Mouse (Mus musculus) forebrain, embryonic 12.5 days (tissue): ENCODE measurements around the gene Gpc6. TPM values are rescaled to one million over a fixed set of nuclear protein-coding genes. Genes with fewer than 3 reads are reported as not detected.

Experiments
- ATAC-seq: fragments of 200-750 bp; cut with Nextera tagmentation; 2 replicates; pipeline ENCODE4 v1.8.0; 2017; ENCODE audit warnings: moderate TSS enrichment; ENCODE audit not compliant: low FRiP score
- H3K27ac ChIP-seq: fragments of 300-500 bp; sonication (generic); 2 replicates; pipeline ENCODE4 v1.5.1; 2016; ENCODE audit warnings: mild to moderate bottlenecking
- H3K27me3 ChIP-seq: fragments of 300-500 bp; sonication (generic); 2 replicates; pipeline ENCODE4 v1.6.1; 2016; ENCODE audit warnings: mild to moderate bottlenecking
- H3K36me3 ChIP-seq: fragments of 300-500 bp; sonication (generic); replicated peaks from 2 replicates; pipeline ENCODE4 v1.6.1; 2016; ENCODE audit warnings: mild to moderate bottlenecking
- H3K4me1 ChIP-seq: fragments of 300-500 bp; sonication (generic); 2 replicates; pipeline ENCODE4 v1.6.1; 2016
- H3K4me2 ChIP-seq: fragments of 300-500 bp; sonication (generic); 2 replicates; pipeline ENCODE4 v1.6.1; 2016; ENCODE audit warnings: mild to moderate bottlenecking, moderate library complexity
- H3K4me3 ChIP-seq: fragments of 300-500 bp; sonication (generic); replicated peaks from 2 replicates; pipeline ENCODE4 v1.5.1; 2016; ENCODE audit warnings: mild to moderate bottlenecking
- H3K9ac ChIP-seq: fragments of 300-500 bp; sonication (generic); 2 replicates; pipeline ENCODE4 v1.6.1; 2016; ENCODE audit warnings: mild to moderate bottlenecking
- H3K9me3 ChIP-seq: fragments of 300-500 bp; sonication (generic); 2 replicates; pipeline ENCODE4 v1.6.1; 2016
- WGBS: fragments of 180-500 bp; shearing (Covaris S2); methylation state at CpG from one replicate; pipeline ENCODE4 v1.1.7; 2016; 5-methylcytosine and 5-hydroxymethylcytosine counted together
- polyA plus RNA-seq: library from polyadenylated mRNA; unstranded; fragments of >200 nt; fragmentation: Nextera tagmentation; extraction: Ambion mirVana; gene quantifications from 2 replicates; pipeline ENCODE4 v1.2.1, GENCODE M21; 2016

Gene Gpc6
- polyA plus RNA-seq, 1 experiment from 2014 or later = 37.7 TPM

DNA sequence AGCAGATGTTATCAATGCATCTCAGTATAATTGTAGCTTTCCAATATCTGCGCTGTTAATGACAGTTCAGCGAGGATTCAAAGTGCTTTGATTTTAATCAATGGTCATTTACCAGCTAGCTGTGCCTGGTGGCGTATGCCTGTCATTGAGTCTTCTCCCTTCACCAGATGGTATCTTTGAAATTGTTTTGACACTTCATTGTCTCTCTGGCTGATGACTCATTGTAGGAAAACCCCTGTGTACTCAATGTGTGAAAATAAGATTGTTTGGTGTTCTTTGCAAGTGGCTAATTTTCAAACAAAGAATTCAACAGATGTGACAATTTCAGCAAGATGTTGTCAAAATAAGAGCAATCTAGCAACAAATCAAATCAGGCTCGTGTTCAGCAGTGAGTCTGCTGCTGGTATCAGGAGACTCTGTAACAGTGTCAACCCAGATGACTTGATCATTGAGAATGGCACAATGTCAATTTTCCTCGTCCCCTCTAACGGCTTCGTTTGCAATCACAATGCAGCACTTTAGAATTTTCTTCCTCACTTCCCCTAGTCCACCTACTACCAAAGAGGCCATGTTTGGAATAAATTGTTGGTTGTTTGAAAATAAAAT, 631.7 kb downstream of the Gpc6 start:
- Histone ChIP-seq H3K9me3 (no peaks in the 10 kb centered on the region), H3K4me3 (no peak overlapping the region), H3K36me3 (no peaks in the 10 kb centered on the region), H3K27me3 (no peaks in the 10 kb centered on the region), H3K4me1 (no peaks in the 10 kb centered on the region), H3K9ac (no peak overlapping the region), H3K4me2 (no peak overlapping the region), H3K27ac (no peak overlapping the region)
- ATAC-seq = peak; percentile 51
- 59% methylated on average over 7 of the region's 7 CpGs for WGBS

DNA sequence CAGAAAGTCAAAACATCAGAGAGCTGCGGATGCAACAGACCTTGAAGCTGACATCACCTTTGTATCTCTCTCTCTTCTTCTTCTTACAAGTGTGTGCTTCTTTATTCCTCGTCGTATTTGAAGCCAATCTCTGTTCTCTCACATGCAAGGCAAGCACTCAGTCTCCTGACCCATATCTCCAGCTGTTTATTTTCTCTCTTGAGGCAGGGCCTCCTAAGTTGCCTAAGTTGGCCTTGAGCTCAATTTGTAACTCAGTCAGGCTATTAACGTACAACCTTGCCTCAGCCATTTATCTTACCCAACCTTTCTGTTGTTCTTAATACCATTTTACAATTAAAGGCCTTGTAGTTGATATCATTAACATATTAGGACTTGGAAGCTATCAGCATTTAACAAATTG, 637.0 kb downstream of the Gpc6 start:
- WGBS = 80% methylated on average over 4 of the region's 4 CpGs
- H3K36me3 ChIP-seq = no peaks in the 10 kb centered on the region

DNA sequence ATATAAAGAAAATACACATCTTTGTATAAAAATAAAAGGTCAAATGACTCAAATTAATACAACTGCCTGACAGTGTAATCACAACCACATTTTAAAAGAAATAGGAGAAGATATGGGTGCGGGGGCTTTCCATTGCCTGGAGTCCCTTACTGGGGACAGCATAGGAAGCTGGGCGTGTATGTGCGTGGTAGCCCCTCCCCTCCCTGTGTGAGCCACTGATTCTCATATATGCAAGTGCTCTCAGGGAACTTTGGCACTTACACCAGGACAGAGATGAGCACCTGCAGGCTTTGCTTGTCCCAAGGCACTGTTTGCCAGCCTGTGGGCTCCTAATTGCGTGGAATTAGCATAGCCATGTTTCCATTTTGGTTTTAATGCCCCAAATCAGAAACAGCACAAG, 644.2 kb downstream of the Gpc6 start:
- Histone ChIP-seq H3K4me1 (no peaks in the 10 kb centered on the region), H3K27me3 (no peaks in the 10 kb centered on the region), H3K9me3 (no peaks in the 10 kb centered on the region), H3K27ac (no peak overlapping the region), H3K36me3 (no peaks in the 10 kb centered on the region), H3K9ac (no peak overlapping the region), H3K4me2 (no peak overlapping the region), H3K4me3 (no peak overlapping the region)
- whole genome bisulfite sequencing = 83% methylated on average over 4 of the region's 4 CpGs
- no peak for ATAC-seq

More for the DNA sequence above, 637.0 kb downstream of the Gpc6 start:
- H3K9ac ChIP-seq = no peak overlapping the region
- H3K4me3 ChIP-seq = no peak overlapping the region
- H3K27me3 ChIP-seq = no peaks in the 10 kb centered on the region
- H3K4me2 ChIP-seq = no peak overlapping the region
- H3K27ac ChIP-seq = no peak overlapping the region
- no peaks in the 10 kb centered on the region for H3K9me3 ChIP-seq
- no peak for ATAC-seq
- H3K4me1 ChIP-seq = no peaks in the 10 kb centered on the region

DNA sequence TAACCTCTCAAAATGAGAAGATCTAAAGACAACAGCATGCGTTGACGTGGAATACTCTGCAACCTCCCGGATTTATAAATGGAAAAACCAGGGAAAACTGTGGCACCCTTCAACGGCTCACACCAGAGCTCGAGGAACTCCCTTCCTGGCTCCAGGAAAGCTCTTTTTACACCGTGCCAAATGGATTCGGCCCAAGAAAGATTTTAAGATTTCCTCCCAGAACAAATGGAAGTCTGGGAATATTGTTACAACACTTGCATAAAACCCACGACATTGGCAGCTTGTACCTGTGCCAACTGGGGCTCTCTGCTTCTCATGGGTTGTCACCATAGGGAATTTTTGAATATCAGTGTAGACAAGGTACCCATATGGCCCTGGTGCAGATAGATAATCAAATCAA, 647.1 kb downstream of the Gpc6 start:
- no peak overlapping the region for H3K9ac ChIP-seq
- H3K36me3 ChIP-seq = no peaks in the 10 kb centered on the region
- 91% methylated on average over 8 of the region's 8 CpGs for WGBS
- H3K9me3 ChIP-seq = no peaks in the 10 kb centered on the region
- no peaks in the 10 kb centered on the region for H3K4me1 ChIP-seq
- H3K4me2 ChIP-seq = no peak overlapping the region
- H3K27me3 ChIP-seq = no peaks in the 10 kb centered on the region
- ATAC-seq = no peak
- no peak overlapping the region for H3K27ac ChIP-seq
- H3K4me3 ChIP-seq = no peak overlapping the region

DNA sequence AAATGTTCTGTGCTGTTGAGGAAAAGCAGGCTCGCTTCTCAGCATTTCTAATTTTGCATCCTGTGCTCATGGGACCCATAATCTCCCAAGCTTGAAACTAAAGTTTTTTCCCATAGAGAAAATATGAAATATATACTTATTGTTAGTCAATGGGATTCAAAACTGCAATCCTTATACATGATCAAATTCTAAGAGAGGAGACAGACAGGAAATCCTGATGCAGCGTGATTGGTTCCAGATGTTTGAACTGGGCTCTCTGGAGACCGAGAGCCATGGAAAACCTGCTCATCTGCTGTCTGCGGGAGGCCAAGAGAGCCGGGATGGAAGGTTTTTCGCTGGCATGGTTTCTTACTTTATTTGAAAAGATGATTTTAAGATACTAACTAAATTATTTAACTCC, 649.1 kb downstream of the Gpc6 start:
- WGBS = 83% methylated on average over 6 of the region's 6 CpGs
- H3K27ac ChIP-seq = no peak overlapping the region

DNA sequence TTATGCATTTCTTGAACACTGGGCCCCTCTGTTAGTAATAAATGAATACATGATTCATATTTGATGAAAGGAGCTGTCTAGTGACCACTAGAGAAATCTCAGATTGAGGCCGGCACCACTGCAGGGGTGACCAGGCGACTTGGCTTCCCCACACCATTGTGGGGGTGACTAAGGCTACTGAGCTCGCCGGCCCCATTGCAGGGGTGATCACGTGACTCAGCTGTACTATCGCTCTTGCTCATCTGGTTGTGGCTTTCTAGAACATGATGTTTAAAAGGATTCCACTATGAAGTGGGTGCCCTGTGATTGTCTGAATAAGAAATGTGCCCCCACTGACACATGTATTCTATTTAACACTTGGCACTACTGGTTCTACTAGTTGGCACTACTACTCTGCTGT, 656.6 kb downstream of the Gpc6 start:
- 93% methylated on average over 6 of the region's 6 CpGs for WGBS
- ATAC-seq = no peak
- H3K4me1 ChIP-seq = no peaks in the 10 kb centered on the region
- H3K4me2 ChIP-seq = no peak overlapping the region
- H3K27ac ChIP-seq = no peak overlapping the region
- no peaks in the 10 kb centered on the region for H3K36me3 ChIP-seq
- H3K27me3 ChIP-seq = no peaks in the 10 kb centered on the region
- no peaks in the 10 kb centered on the region for H3K9me3 ChIP-seq
- no peak overlapping the region for H3K4me3 ChIP-seq
- H3K9ac ChIP-seq = no peak overlapping the region

More for the DNA sequence above, 649.1 kb downstream of the Gpc6 start:
- Histone ChIP-seq H3K4me2 (no peak overlapping the region), H3K9ac (no peak overlapping the region), H3K27me3 (no peaks in the 10 kb centered on the region), H3K4me1 (no peaks in the 10 kb centered on the region), H3K9me3 (no peaks in the 10 kb centered on the region), H3K4me3 (no peak overlapping the region), H3K36me3 (no peaks in the 10 kb centered on the region)
- no peak for ATAC-seq

DNA sequence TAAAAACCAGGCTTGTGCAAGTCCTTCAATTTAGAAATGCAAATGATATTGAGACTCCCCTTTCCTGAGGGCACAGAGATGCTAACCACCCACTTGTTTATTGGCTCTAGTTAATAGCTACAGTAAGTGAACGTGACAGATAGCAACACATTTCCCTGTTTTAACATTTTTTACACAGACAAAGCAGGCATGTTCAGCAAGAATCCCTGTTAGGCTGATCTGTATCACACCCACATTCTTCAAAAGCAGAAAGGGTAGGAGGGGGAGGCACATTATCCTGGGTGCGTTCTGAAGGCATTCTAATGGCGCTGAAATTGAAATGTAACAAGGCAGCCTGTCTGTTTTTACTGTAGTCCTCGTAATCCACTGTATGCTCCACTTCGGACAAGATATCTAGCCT, 674.6 kb downstream of the Gpc6 start:
- H3K27me3 ChIP-seq = no peaks in the 10 kb centered on the region
- 81% methylated on average over 5 of the region's 5 CpGs for WGBS
- no peaks in the 10 kb centered on the region for H3K36me3 ChIP-seq
- H3K4me3 ChIP-seq = no peak overlapping the region
- no peaks in the 10 kb centered on the region for H3K4me1 ChIP-seq
- no peaks in the 10 kb centered on the region for H3K9me3 ChIP-seq
- ATAC-seq = no peak
- no peak overlapping the region for H3K4me2 ChIP-seq
- H3K9ac ChIP-seq = no peak overlapping the region
- no peak overlapping the region for H3K27ac ChIP-seq

DNA sequence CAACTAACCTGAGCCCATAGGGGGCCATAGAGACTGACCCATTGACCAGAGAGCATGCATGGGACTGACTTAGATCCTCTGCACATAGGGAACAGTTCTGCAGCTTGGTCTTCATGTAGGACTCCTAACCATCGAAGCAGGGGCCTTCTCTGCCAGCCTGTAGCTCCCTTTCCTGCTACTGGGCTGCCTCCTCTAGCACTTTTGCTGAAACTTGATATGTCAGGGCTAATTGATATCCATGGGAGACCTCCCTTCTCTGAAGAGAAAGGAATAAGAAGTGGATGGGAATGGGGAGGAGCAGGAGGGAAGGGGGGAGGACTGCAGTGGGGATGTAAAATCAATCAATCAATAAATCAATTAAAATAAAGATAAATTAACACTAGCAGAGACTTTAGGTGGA, 678.7 kb downstream of the Gpc6 start:
- H3K9me3 ChIP-seq = no peaks in the 10 kb centered on the region
- no peak overlapping the region for H3K4me3 ChIP-seq
- H3K27ac ChIP-seq = no peak overlapping the region
- no peak overlapping the region for H3K9ac ChIP-seq
- 65% methylated on average over 1 of the region's 1 CpGs for WGBS
- no peaks in the 10 kb centered on the region for H3K4me1 ChIP-seq
- no peak overlapping the region for H3K4me2 ChIP-seq
- no peak for ATAC-seq
- H3K36me3 ChIP-seq = no peaks in the 10 kb centered on the region
- no peaks in the 10 kb centered on the region for H3K27me3 ChIP-seq

DNA sequence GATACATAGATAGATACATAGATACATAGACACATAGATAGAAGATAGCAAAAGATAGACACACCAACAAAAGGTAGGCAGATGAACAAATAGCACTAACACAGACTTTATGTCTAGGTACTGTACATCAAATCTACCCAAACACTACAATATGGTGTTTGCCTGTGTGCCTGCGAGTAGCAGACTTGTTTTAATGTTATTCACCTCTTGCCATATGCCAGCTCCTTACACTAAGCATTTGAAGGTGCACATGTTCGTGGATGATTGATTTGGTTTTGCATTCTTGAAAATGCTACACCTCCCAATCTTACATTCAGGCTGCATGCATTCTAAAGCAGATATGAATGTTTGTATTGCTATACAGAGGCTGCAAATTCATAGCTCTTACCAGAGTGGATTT, 680.6 kb downstream of the Gpc6 start:
- H3K27me3 ChIP-seq = no peaks in the 10 kb centered on the region
- no peaks in the 10 kb centered on the region for H3K36me3 ChIP-seq
- no peak overlapping the region for H3K4me3 ChIP-seq
- 0 out of 2 replicates have a peak, but pooled peaks cover 6% of the 10 kb centered on the region for H3K9me3 ChIP-seq
- ATAC-seq = no peak
- H3K27ac ChIP-seq = no peak overlapping the region
- 85% methylated on average over 2 of the region's 2 CpGs for WGBS
- no peak overlapping the region for H3K4me2 ChIP-seq
- no peak overlapping the region for H3K9ac ChIP-seq
- no peaks in the 10 kb centered on the region for H3K4me1 ChIP-seq

DNA sequence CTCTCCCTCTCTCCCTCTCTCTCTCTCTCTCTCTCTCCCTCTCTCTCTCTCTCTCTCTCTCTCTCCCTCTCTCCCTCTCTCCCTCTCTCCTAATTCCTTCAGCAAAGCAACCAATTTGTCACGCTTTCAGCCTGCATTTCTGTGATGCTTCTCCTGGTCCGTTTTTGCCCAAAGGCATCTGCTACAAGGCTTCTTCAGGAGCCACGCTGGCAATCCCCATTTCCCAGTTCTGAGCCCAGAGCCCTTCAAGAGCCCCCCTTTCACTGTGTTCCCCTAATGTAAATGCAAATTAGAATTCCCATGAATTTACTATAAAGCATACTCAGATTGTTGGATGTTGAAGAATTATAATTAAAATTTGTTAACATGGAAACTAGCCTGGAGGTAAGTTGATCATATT, 686.0 kb downstream of the Gpc6 start:
- no peaks in the 10 kb centered on the region for H3K4me1 ChIP-seq
- no peak overlapping the region for H3K9ac ChIP-seq
- H3K27ac ChIP-seq = no peak overlapping the region
- no peak overlapping the region for H3K4me2 ChIP-seq
- H3K27me3 ChIP-seq = no peaks in the 10 kb centered on the region
- H3K9me3 ChIP-seq = 0 out of 2 replicates have a peak, but pooled peaks cover 6% of the 10 kb centered on the region
- no peak for ATAC-seq
- 91% methylated on average over 3 of the region's 3 CpGs for WGBS
- no peaks in the 10 kb centered on the region for H3K36me3 ChIP-seq
- H3K4me3 ChIP-seq = no peak overlapping the region

DNA sequence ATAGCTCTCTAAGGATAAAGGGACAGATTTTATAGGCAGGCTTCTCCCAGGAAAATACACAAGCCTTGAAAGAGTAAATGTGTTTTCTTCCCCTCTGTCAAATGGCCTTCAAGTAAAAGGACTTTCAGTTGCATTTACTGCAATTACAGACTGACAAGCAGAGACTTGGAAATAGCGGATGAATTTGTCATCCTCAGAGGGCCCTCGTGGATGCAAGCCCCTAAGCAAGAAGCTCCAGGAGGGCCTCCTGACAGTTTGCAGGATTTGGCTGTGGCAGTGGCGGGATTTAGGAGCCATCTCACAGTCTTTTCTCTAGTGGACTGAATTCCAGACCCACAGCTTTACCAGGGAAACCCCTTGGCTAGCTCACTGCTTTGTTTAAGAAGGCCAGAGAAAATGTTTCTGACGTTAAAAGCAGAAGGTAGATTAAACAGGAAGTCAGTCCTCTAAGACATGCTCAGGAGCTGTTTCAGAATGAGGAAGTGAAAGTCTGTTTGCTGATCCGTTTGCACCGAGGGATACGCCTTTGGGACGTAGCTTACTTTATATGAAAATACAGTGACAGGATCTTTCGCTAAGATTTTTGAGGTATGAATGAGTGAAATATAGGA, 700.1 kb downstream of the Gpc6 start:
- no peaks in the 10 kb centered on the region for H3K27me3 ChIP-seq
- 80% methylated on average over 9 of the region's 9 CpGs for WGBS
- no peaks in the 10 kb centered on the region for H3K9me3 ChIP-seq
- no peak overlapping the region for H3K27ac ChIP-seq
- no peaks in the 10 kb centered on the region for H3K36me3 ChIP-seq
- no peak overlapping the region for H3K9ac ChIP-seq
- no peaks in the 10 kb centered on the region for H3K4me1 ChIP-seq
- no peak overlapping the region for H3K4me2 ChIP-seq
- ATAC-seq = no peak
- H3K4me3 ChIP-seq = no peak overlapping the region

DNA sequence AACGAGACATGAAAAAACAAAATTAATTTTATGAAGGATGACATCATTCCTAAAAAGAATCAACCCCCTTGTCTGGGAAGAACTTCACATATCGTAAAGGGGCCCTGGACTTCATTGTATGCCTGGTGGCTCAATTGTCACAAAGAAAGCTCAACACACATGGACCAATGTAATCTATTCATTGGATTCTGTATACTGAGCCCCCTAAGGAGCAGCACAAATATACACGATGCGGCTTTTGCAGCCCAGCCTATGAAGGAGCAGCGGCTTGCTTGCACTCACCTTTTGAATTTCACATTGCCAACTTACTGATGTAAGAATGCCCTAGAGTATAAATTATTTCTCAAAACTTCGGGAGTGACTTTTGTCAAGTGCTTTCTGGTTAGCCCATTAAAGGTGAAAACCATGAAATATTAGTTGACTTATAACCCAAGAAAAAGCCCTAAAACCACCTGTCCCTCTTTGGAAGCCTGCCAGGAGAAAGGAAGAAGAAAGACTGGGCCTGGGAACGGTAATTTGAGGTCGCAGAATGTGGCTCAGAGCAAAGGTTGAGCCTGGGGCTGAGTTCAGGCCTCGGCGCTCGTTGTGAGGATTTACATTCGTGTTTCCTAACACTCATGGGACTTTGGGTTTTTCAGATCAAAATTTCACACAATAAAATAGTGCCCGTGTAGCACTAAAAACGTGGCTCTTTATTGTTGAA, 709.3 kb downstream of the Gpc6 start:
- ATAC-seq = no peak
- H3K27ac ChIP-seq = no peak overlapping the region
- WGBS = 79% methylated on average over 14 of the region's 14 CpGs
- no peak overlapping the region for H3K9ac ChIP-seq
- no peaks in the 10 kb centered on the region for H3K9me3 ChIP-seq
- no peaks in the 10 kb centered on the region for H3K27me3 ChIP-seq
- H3K36me3 ChIP-seq = no peaks in the 10 kb centered on the region
- no peak overlapping the region for H3K4me3 ChIP-seq
- H3K4me2 ChIP-seq = no peak overlapping the region
- no peaks in the 10 kb centered on the region for H3K4me1 ChIP-seq

DNA sequence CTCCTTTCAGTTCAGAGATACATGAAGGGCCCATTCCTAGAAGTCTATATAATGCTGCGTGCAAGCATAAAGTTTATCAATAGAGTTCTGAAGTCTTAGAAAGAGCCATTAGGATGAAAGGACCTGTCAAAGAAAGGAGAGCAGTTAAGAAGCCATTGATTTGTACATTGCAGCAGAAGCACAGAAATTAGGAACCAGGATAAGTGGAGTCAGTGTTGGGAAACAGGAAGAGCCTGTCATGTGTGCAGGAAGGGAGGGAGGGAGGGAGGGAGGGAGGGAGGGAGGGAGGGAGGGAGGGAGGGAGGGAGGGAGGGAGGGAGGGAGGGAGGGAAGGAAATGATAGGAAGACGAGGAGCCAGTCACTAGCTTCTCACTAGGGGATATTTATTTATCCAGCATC, 716.7 kb downstream of the Gpc6 start:
- H3K27me3 ChIP-seq = no peaks in the 10 kb centered on the region
- no peaks in the 10 kb centered on the region for H3K9me3 ChIP-seq
- no peaks in the 10 kb centered on the region for H3K36me3 ChIP-seq
- no peak overlapping the region for H3K9ac ChIP-seq
- 85% methylated on average over 2 of the region's 2 CpGs for WGBS
- no peak for ATAC-seq
- no peak overlapping the region for H3K4me2 ChIP-seq
- H3K27ac ChIP-seq = no peak overlapping the region
- no peak overlapping the region for H3K4me3 ChIP-seq
- H3K4me1 ChIP-seq = no peaks in the 10 kb centered on the region
